Mouse (Mus musculus): Measurements from ENCODE around the gene Trrap. TPM values are rescaled to one million over a fixed set of nuclear protein-coding genes. Genes with fewer than 3 reads are reported as not detected.

Gene Trrap
- total and polyA plus RNA-seq, 3 experiments, result 18.2 to 77.0 (median 55.0) TPM

- H3K9ac ChIP-seq (ENCODE audit: insufficient read depth, low read depth), result no peak overlapping the region
- dilution Hi-C loops (cut with MboI; ENCODE audit: extremely low pct_ligation_motif_present, extremely low pct_unique_long_range_greater_than_20kb, low sequenced_read_pairs) (no loop called here), in situ Hi-C loops (cut with MboI; ENCODE audit: low pct_ligation_motif_present, low pct_unique_long_range_greater_than_20kb, low sequenced_read_pairs) (loop anchor here (25.0 kb wide), 2 partner anchors 513 to 688 kb away; partner anchors contain the start of genes Ocm and Tecpr1)
- H3K36me3 ChIP-seq (replicated peaks in 1 of 2; ENCODE audit: control insufficient read depth in 1 of 2, insufficient read depth in 1 of 2, low read length in 1 of 2), result no peaks in the 10 kb centered on the region
- H3K9me3 ChIP-seq (replicated peaks; ENCODE audit: low read length), result no peaks in the 10 kb centered on the region
- DNase-seq (ENCODE audit: extremely low read depth), result no peak
- H3K27me3 ChIP-seq (replicated peaks), result peaks cover 7% of the 10 kb centered on the region
- TF ChIP-seq UBTF (IDR thresholded peaks at IDR 0.05; ENCODE audit: low read depth, low read length) (no peak), ZMIZ1 (IDR thresholded peaks at IDR 0.05; ENCODE audit: low read depth, low read length) (no peak), USF1 (IDR thresholded peaks at IDR 0.05; ENCODE audit: low read depth, low read length) (no peak), CTCF (conservative IDR thresholded peaks at IDR 0.05 in 1 of 2, IDR thresholded peaks at IDR 0.05 in 1 of 2; ENCODE audit: low read depth in 2 of 2, low read length in 2 of 2) (no peak), RCOR1 (conservative IDR thresholded peaks at IDR 0.05; ENCODE audit: low read depth, low read length) (no peak), MXI1 (IDR thresholded peaks at IDR 0.05; ENCODE audit: low read depth, low read length) (no peak), USF2 (conservative IDR thresholded peaks at IDR 0.05; ENCODE audit: low read depth, low read length) (no peak)
- H3K4me3 ChIP-seq (replicated peaks in 1 of 3; ENCODE audit: low read depth in 2 of 3, low read length in 2 of 3, poor library complexity in 1 of 3), result no peak overlapping the region
- no peaks in the 10 kb centered on the region for H3K79me2 ChIP-seq (replicated peaks; ENCODE audit: control insufficient read depth, extremely low read depth, insufficient read depth, poor library complexity, severe bottlenecking)
- H3K4me1 ChIP-seq (ENCODE audit: control insufficient read depth in 1 of 2, insufficient read depth in 2 of 2), result no peaks in the 10 kb centered on the region
- no peak overlapping the region for H3K27ac ChIP-seq (ENCODE audit: insufficient read depth, low read depth)
- H3K4me2 ChIP-seq (ENCODE audit: insufficient read depth, low read depth, poor library complexity, severe bottlenecking), result no peak overlapping the region
Measured at GRCm38 (mm10) chr5:144724926-144725325, 42.6 kb upstream of the Trrap start.

- Histone ChIP-seq H3K4me3 (replicated peaks in 1 of 3; ENCODE audit: low read depth in 2 of 3, low read length in 2 of 3, poor library complexity in 1 of 3) (no peak overlapping the region), H3K27me3 (replicated peaks) (peaks cover 6% of the 10 kb centered on the region), H3K27ac (ENCODE audit: insufficient read depth, low read depth) (no peak overlapping the region), H3K79me2 (replicated peaks; ENCODE audit: control insufficient read depth, extremely low read depth, insufficient read depth, poor library complexity, severe bottlenecking) (no peaks in the 10 kb centered on the region), H3K9ac (ENCODE audit: insufficient read depth, low read depth) (no peak overlapping the region), H3K9me3 (replicated peaks; ENCODE audit: low read length) (no peaks in the 10 kb centered on the region), H3K4me1 (ENCODE audit: control insufficient read depth in 1 of 2, insufficient read depth in 2 of 2) (no peaks in the 10 kb centered on the region), H3K36me3 (replicated peaks in 1 of 2; ENCODE audit: control insufficient read depth in 1 of 2, insufficient read depth in 1 of 2, low read length in 1 of 2) (no peaks in the 10 kb centered on the region), H3K4me2 (ENCODE audit: insufficient read depth, low read depth, poor library complexity, severe bottlenecking) (no peak overlapping the region)
- dilution Hi-C loops (cut with MboI; ENCODE audit: extremely low pct_ligation_motif_present, extremely low pct_unique_long_range_greater_than_20kb, low sequenced_read_pairs), result no loop called here
- in situ Hi-C loops (cut with MboI; ENCODE audit: low pct_ligation_motif_present, low pct_unique_long_range_greater_than_20kb, low sequenced_read_pairs), result loop anchor here (25.0 kb wide), 2 partner anchors 513 to 688 kb away; partner anchors contain the start of genes Ocm and Tecpr1
- no peak for TF ChIP-seq GABPA (IDR thresholded peaks at IDR 0.05; ENCODE audit: insufficient replicate concordance, low read depth, low read length)
- no peak for TF ChIP-seq NELFE (IDR thresholded peaks at IDR 0.05; ENCODE audit: low read depth, low read length)
- no peak for TF ChIP-seq UBTF (IDR thresholded peaks at IDR 0.05; ENCODE audit: low read depth, low read length)
- TF ChIP-seq USF1 (IDR thresholded peaks at IDR 0.05; ENCODE audit: low read depth, low read length), result no peak
- no peak for TF ChIP-seq BHLHE40 (IDR thresholded peaks at IDR 0.05; ENCODE audit: low read depth, low read length)
- TF ChIP-seq JUN (IDR thresholded peaks at IDR 0.05; ENCODE audit: insufficient read depth, low read depth, low read length), result no peak
- 0 out of 4 replicates have a peak, but pooled peaks of 1 of the 2 experiments have one; percentile 40 for TF ChIP-seq CTCF (conservative IDR thresholded peaks at IDR 0.05 in 1 of 2, IDR thresholded peaks at IDR 0.05 in 1 of 2; ENCODE audit: low read depth in 2 of 2, low read length in 2 of 2)
- no peak for DNase-seq (ENCODE audit: extremely low read depth)
Measured at GRCm38 (mm10) chr5:144725554-144725953, 42.0 kb upstream of the Trrap start.

DNA sequence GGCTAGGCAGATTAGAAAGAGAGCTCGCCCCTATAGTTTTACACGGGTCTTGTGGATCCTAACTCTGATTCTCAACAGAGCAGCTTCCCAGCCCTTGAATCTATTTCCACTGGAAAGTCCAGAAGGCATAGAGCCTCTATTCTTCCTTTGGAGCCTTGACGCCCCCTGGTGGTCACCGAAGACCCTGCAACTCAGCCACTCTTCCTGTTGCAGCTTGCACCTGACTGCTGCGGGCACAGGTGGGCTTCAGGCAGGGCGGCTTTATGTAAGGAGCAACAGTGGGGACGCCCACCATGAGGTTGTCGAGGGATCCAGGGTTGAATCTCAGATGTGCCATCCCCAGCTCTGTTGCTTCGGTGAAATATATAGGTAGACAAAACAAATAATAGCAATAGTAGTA, 40.4 kb upstream of the Trrap start:
- no peak overlapping the region for H3K4me2 ChIP-seq (ENCODE audit: insufficient read depth, low read depth, poor library complexity, severe bottlenecking)
- no peak overlapping the region for H3K9ac ChIP-seq (ENCODE audit: insufficient read depth, low read depth)
- H3K4me1 ChIP-seq (ENCODE audit: control insufficient read depth in 1 of 2, insufficient read depth in 2 of 2), result no peaks in the 10 kb centered on the region
- in situ Hi-C loops (cut with MboI; ENCODE audit: low pct_ligation_motif_present, low pct_unique_long_range_greater_than_20kb, low sequenced_read_pairs), result loop anchor here (25.0 kb wide), 2 partner anchors 515 to 690 kb away; partner anchors contain the start of genes Ocm and Tecpr1
- H3K27ac ChIP-seq (ENCODE audit: insufficient read depth, low read depth), result no peak overlapping the region
- H3K9me3 ChIP-seq (replicated peaks; ENCODE audit: low read length), result no peaks in the 10 kb centered on the region
- no peaks in the 10 kb centered on the region for H3K36me3 ChIP-seq (replicated peaks in 1 of 2; ENCODE audit: control insufficient read depth in 1 of 2, insufficient read depth in 1 of 2, low read length in 1 of 2)
- H3K27me3 ChIP-seq (replicated peaks), result peaks cover 13% of the 10 kb centered on the region
- no peak overlapping the region for H3K4me3 ChIP-seq (replicated peaks in 1 of 3; ENCODE audit: low read depth in 2 of 3, low read length in 2 of 3, poor library complexity in 1 of 3)
- H3K79me2 ChIP-seq (replicated peaks; ENCODE audit: control insufficient read depth, extremely low read depth, insufficient read depth, poor library complexity, severe bottlenecking), result no peaks in the 10 kb centered on the region
- DNase-seq (ENCODE audit: extremely low read depth), result peak; percentile 44
- dilution Hi-C loops (cut with MboI; ENCODE audit: extremely low pct_ligation_motif_present, extremely low pct_unique_long_range_greater_than_20kb, low sequenced_read_pairs), result no loop called here
- TF ChIP-seq RAD21 (IDR thresholded peaks at IDR 0.05; ENCODE audit: low read depth, low read length) (peak; percentile 69), MAFK (IDR thresholded peaks at IDR 0.05; ENCODE audit: insufficient replicate concordance, low read length) (no peak), IRF4 (IDR thresholded peaks at IDR 0.05; ENCODE audit: low read depth, low read length) (no peak), PAX5 (IDR thresholded peaks at IDR 0.05; ENCODE audit: low read length) (no peak), CHD2 (IDR thresholded peaks at IDR 0.05; ENCODE audit: low read length) (no peak), SMC3 (IDR thresholded peaks at IDR 0.05; ENCODE audit: low read depth, low read length) (peak; percentile 77), MEF2A (IDR thresholded peaks at IDR 0.05; ENCODE audit: borderline replicate concordance, low read depth, low read length) (no peak), KAT2A (IDR thresholded peaks at IDR 0.05; ENCODE audit: insufficient replicate concordance, low read length) (no peak), JUND (conservative IDR thresholded peaks at IDR 0.05; ENCODE audit: low read depth, low read length) (no peak), USF2 (conservative IDR thresholded peaks at IDR 0.05; ENCODE audit: low read depth, low read length) (no peak), CHD1 (IDR thresholded peaks at IDR 0.05; ENCODE audit: low read depth, low read length) (no peak), MXI1 (IDR thresholded peaks at IDR 0.05; ENCODE audit: low read depth, low read length) (no peak), MAX (IDR thresholded peaks at IDR 0.05; ENCODE audit: low read length) (no peak), ZMIZ1 (IDR thresholded peaks at IDR 0.05; ENCODE audit: low read depth, low read length) (no peak), UBTF (IDR thresholded peaks at IDR 0.05; ENCODE audit: low read depth, low read length) (no peak), RCOR1 (conservative IDR thresholded peaks at IDR 0.05; ENCODE audit: low read depth, low read length) (no peak), E2F4 (IDR thresholded peaks at IDR 0.05; ENCODE audit: insufficient replicate concordance, low read depth, low read length) (no peak), BHLHE40 (IDR thresholded peaks at IDR 0.05; ENCODE audit: low read depth, low read length) (no peak), NRF1 (IDR thresholded peaks at IDR 0.05; ENCODE audit: low read depth, low read length) (no peak)
